Mouse (Mus musculus) heart, postnatal 0 days (tissue): ENCODE data around the gene Cdyl2.

Source experiments
- CTCF ChIP-seq: IDR thresholded peaks from 2 replicates; pipeline ENCODE4 v1.5.1; 2016; ENCODE audit warnings: antibody characterized with exemption, control low read depth, low read depth
- EP300 ChIP-seq: IDR thresholded peaks from 2 replicates; pipeline ENCODE4 v1.6.1; 2016; ENCODE audit warnings: antibody characterized with exemption, low read depth

- TF ChIP-seq EP300: no peak
- TF ChIP-seq CTCF: no peak
Observed at GRCm38 (mm10) chr8:116630066-116630465, 102.7 kb downstream of the Cdyl2 start.
